Mouse (Mus musculus) CD4-positive helper T cell, adult 2 months (primary cell): ENCODE measurements around the gene Zdhhc18.

Experiments
- DNase-seq: peaks from one replicate; pipeline ENCODE4 v3.0.0-alpha.2; 2012; ENCODE audit warnings: low read depth, missing footprints, low spot score

Gene Zdhhc18

GRCm38 (mm10) chr4:133559846-133560245, 90.1 kb downstream of the Zdhhc18 start:
- no peak for DNase-seq

GRCm38 (mm10) chr4:133557041-133557717, 92.8 kb downstream of the Zdhhc18 start:
- DNase-seq: no peak
